Mouse (Mus musculus): ENCODE data around the gene Rai1.

The Rai1 gene

GRCm38 (mm10) chr11:60127863-60128512 lies 23.2 kb downstream of the Rai1 start:
- DNase-seq (ENCODE audit: low spot score in 2 of 2) = no peak

- DNase-seq (ENCODE audit: low spot score in 2 of 2) = peak; percentile 54 to 58
Measured at GRCm38 (mm10) chr11:60130516-60130915, 25.7 kb downstream of the Rai1 start.

- no peak for DNase-seq (ENCODE audit: low spot score in 2 of 2)
Measured at GRCm38 (mm10) chr11:60132061-60132460, 27.2 kb downstream of the Rai1 start.

- DNase-seq (ENCODE audit: low spot score in 2 of 2) = no peak
Measured at GRCm38 (mm10) chr11:60136491-60136890, 31.7 kb downstream of the Rai1 start.

GRCm38 (mm10) chr11:60137170-60137569 lies 32.4 kb downstream of the Rai1 start:
- no peak for DNase-seq (ENCODE audit: low spot score in 2 of 2)

GRCm38 (mm10) chr11:60139141-60139733 lies 34.4 kb downstream of the Rai1 start:
- peak in 1 of 2 experiments; percentile 29 for DNase-seq (ENCODE audit: low spot score in 2 of 2)

GRCm38 (mm10) chr11:60139734-60140371 lies 35.0 kb downstream of the Rai1 start:
- DNase-seq (ENCODE audit: low spot score in 2 of 2) = peak in 1 of 2 experiments; percentile 27

- DNase-seq (ENCODE audit: low spot score in 2 of 2) = no peak
Measured at GRCm38 (mm10) chr11:60140586-60141284, 35.9 kb downstream of the Rai1 start.

- DNase-seq (ENCODE audit: low spot score in 2 of 2) = no peak
Measured at GRCm38 (mm10) chr11:60141285-60141608, 36.4 kb downstream of the Rai1 start.

GRCm38 (mm10) chr11:60143086-60143485 lies 38.3 kb downstream of the Rai1 start:
- no peak for DNase-seq (ENCODE audit: low spot score in 2 of 2)

- DNase-seq (ENCODE audit: low spot score in 2 of 2) = no peak
Measured at GRCm38 (mm10) chr11:60146170-60146569, 41.4 kb downstream of the Rai1 start.

GRCm38 (mm10) chr11:60148591-60148990 lies 43.8 kb downstream of the Rai1 start:
- no peak for DNase-seq (ENCODE audit: low spot score in 2 of 2)

GRCm38 (mm10) chr11:60149086-60149485 lies 44.3 kb downstream of the Rai1 start:
- no peak for DNase-seq (ENCODE audit: low spot score in 2 of 2)

GRCm38 (mm10) chr11:60150677-60151076 lies 45.9 kb downstream of the Rai1 start:
- no peak for DNase-seq (ENCODE audit: low spot score in 2 of 2)

- DNase-seq (ENCODE audit: low spot score in 2 of 2) = no peak
Measured at GRCm38 (mm10) chr11:60152339-60152738, 47.5 kb downstream of the Rai1 start.

- DNase-seq (ENCODE audit: low spot score in 2 of 2) = no peak
Measured at GRCm38 (mm10) chr11:60153936-60154335, 49.1 kb downstream of the Rai1 start.

- DNase-seq (ENCODE audit: low spot score in 2 of 2) = no peak
Measured at GRCm38 (mm10) chr11:60155690-60156089, 50.9 kb downstream of the Rai1 start.

- DNase-seq (ENCODE audit: low spot score in 2 of 2) = peak in 1 of 2 experiments; percentile 49
Measured at GRCm38 (mm10) chr11:60158271-60158670, 53.5 kb downstream of the Rai1 start.

GRCm38 (mm10) chr11:60159955-60160354 lies 55.1 kb downstream of the Rai1 start:
- no peak for DNase-seq (ENCODE audit: low spot score in 2 of 2)

GRCm38 (mm10) chr11:60160454-60161114 lies 55.8 kb downstream of the Rai1 start:
- peak; percentile 47 to 52 for DNase-seq (ENCODE audit: low spot score in 2 of 2)

- DNase-seq (ENCODE audit: low spot score in 2 of 2) = peak; percentile 44 to 52
Measured at GRCm38 (mm10) chr11:60161146-60161874, 56.5 kb downstream of the Rai1 start.
